Mouse (Mus musculus) cortical plate, adult 2 months (tissue): ENCODE data around the gene Ank3.

Source experiments
- CTCF ChIP-seq: fragments of 200-500 bp; IDR thresholded peaks from 2 replicates; pipeline ENCODE4 v1.5.1; 2011; ENCODE audit warnings: mild to moderate bottlenecking, control low read depth, low read length; ENCODE audit not compliant: insufficient read depth; ENCODE audit errors: extremely low read depth
- POLR2A ChIP-seq: fragments of 200-500 bp; IDR thresholded peaks from 2 replicates; pipeline ENCODE4 v1.6.1; 2011; ENCODE audit warnings: mild to moderate bottlenecking, low read length, control low read depth; ENCODE audit not compliant: insufficient read depth; ENCODE audit errors: extremely low read depth

DNA sequence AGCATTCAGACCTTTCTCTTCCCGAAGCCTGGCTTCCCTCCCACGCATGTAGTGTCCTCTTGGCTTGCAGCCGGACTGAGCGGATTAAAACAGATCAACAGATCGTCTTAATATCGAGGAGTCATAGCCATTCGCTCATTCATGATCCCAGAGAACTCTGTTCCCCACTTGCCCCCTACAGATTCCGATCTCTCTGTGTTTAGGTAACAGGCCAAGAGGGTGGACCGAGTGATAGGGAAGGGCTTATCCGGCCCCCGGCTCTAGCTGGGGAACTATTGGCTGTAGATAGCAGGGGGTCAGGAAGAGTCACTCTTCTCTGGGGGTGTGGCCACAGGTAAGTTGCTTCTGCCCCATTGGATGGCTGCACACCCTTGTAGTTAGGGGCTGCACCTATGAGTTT, 525.7 kb downstream of the Ank3 start:
- TF ChIP-seq CTCF (no peak), POLR2A (no peak)
